Mouse (Mus musculus): Measurements from ENCODE around the gene Cux2. TPM values are rescaled to one million over a fixed set of nuclear protein-coding genes. Genes with fewer than 3 reads are reported as not detected.

The Cux2 gene
- total RNA-seq, 2 experiments from 2014 or later = 23.5 to 25.1 TPM

DNA sequence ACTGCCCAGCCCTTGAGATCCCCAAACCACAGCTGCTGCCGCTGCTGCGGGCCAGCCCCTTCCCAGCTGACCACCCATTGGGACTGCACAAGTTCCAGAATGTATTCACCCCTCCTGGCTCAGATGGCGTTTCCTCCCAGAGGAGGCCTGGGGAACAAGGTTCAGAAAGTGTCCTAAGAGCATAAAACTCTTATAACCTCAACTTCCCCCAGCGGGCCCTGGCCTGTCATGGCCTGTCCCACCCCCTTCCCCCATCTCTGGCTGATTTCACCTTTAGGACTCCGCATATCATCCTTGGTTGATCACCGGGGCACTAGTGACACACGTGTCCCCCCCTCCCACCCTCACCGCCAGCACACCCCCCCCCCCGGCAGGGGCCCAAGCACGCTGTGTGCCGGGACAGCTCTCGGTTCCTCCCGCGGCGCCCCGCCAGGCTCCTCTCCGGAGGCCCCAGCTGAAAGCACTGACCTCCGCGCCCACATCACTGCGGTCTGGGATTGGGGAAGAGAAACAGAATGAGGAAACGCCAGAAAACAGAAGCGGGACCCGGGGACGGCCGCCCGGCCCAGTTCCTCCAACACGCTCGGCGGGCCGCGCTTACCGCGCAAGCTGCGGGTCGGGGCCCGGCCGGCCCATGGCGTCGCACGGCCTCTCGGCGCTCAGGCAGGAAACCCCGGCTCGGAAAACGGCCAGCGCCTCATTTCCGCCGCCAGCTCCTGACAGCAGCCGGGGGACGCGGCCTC, 213.8 kb downstream of the Cux2 start:
- DNase-seq = no peak

DNA sequence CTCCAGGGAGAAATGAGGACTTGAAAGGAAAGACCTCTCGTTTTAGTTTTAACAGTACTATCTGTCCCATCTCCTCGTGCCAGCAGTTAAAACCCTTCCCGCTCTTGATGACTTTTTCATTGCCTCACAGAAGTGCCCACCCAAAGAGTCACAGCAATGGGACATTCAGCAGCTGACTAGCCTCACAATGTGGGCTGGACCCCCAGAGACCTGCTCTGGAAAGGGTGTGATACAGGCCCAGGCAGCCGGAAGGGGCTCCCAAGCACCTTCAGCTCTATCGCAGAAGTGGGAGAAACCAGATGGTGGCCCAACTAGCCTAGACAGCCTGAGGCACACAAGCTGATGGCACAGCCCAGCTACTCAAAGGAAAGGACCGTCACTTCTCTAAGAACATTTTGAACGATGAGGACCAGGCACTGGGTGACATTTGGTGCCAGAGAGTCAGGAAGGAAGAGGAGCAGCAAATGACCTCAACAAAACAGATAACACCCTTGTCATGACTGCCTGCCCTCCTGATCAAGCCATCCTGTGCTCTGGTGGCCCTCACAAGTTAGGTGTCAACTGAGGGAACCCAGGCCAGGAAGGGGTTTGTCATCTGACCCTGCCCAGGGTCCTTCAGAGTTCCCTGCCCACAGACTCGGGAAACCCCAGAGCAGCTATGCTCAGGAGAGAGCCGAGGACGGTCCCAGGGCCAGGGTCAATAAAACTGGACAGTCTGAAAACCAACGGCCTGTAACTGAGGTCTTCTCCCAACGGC, 214.7 kb downstream of the Cux2 start:
- DNase-seq = peak; percentile 61

DNA sequence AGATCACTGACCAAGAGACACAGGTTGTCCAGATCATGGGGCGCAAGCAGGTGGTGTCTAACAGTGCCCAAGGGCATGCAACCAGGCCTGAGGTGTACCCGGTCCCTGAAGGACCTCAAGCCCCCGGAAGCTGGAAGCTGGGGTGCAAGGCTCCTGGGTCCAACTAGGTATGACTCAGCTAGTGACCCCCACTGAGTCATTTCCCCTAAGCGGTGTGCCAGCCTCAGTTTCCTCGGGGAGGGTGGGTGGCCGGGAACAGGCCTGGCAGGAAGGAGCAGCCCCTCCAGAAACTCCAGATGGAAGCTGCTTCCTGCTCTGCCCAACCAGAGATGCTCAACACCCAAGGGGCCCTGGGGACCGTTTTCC, 215.7 kb downstream of the Cux2 start:
- no peak for DNase-seq

DNA sequence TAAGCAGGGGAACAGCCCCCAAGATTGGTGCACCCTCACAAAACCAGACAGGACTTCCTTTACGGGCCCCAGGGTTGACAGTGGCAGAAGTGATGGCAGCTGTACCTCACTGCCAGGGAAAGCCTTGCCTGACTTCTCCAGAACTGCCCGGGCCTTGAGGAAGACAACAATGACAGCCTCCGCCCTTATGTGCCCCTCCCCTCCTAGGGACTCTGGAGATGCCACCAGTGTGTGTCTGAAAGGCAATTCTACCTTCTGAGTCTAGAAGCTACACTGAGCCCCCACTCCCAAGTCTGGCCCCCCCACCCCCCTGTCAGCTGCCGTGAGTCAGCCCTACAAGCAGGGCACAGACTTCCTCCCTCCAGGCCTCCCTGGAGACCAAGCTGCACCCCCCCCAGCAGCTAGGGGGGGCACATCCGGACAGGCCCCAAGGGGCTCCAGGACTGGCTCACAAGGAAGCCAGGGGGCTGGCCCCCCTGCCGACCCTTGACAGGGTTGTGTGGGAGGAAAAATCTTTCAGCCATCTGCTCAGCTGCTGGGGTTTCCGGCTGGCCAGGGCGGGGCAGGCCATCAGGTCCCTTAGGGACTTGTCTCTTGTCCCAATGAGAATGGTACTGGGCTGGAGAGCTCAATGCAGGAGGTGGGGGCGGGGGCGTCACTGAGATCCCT, 216.2 kb downstream of the Cux2 start:
- DNase-seq = peak; percentile 76

DNA sequence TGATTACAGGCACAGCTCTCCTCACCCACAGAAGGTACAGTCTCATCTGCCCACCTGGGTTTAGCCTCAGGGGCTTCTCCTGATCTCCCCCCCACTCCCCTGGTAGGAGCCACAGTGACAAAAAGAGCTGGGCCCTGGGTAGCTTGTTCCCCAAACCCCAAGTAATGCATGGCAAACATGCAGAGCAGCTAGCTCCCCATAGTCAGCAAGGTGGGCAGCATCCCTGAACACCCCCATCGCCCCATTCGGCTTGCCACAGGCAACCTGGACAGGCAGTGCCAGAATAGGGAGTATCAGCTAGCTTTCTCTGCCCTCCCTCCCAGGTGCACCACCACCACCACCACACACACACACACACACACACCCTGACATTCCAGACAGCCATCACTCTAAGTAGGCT, 216.7 kb downstream of the Cux2 start:
- DNase-seq = peak; percentile 7

DNA sequence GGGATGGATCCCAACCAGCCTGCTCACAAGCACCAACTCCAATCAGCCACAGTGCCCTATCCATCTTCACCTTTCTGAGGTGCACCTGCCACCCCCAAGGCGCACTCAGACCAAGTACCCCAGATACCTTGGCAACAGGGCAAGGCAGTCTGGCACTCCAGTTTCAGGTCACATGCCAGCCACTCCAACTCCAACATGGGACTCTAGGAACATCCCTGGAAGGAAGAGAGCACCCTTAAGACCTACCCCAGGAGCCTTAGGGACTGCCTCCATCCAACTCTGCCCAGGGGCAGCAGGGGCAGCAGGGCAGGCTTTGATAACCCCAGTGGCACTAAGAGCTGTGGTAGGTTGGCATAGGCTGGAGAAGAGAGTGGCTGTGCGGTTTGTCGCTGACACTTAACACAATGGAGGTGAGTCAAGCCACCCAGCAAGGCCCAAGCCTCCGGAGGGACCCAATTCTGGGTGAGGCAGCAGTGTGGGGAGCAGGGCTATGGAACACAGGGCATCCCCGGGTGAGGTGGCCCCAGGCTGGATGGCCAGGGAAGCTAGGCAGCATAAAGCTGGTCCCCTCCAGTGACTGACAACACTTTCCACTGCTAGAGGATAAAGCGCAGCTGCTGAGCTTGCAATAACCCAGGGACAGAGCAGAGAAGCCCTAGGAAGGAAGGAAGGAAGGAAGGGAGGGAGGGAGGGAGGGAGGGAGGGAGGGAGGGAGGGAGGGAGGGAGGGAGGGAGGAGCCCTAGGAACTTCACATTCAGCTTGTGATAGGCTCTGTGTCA, 217.3 kb downstream of the Cux2 start:
- peak; percentile 17 for DNase-seq

DNA sequence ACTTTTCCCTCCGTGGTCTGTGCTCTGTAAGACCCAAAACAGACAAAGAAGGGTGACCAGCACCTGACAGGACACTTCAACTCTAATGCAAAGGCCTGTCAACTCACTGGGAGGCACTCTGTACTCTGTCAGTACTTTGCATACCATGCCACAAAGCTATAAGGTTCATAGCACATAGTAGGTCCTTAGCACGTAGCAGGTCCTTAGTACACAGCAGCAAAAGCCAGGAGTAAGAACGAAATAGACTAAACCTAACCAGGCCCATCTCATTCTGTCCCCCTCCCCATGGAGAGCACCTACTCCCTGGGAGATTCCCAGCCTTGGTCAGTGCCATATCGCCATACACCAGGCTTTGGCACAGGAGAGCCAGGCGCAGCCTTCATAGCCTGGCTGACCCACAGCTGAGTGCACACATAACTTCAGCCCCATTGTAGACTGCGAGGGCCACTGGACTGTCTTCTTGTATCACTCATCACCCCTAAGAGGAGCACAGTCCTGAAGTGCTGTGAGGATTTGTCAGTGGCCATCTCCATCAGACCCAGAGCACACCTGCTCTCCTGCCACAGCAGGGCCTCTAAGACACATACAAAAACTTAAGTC, 218.8 kb downstream of the Cux2 start:
- DNase-seq = no peak

DNA sequence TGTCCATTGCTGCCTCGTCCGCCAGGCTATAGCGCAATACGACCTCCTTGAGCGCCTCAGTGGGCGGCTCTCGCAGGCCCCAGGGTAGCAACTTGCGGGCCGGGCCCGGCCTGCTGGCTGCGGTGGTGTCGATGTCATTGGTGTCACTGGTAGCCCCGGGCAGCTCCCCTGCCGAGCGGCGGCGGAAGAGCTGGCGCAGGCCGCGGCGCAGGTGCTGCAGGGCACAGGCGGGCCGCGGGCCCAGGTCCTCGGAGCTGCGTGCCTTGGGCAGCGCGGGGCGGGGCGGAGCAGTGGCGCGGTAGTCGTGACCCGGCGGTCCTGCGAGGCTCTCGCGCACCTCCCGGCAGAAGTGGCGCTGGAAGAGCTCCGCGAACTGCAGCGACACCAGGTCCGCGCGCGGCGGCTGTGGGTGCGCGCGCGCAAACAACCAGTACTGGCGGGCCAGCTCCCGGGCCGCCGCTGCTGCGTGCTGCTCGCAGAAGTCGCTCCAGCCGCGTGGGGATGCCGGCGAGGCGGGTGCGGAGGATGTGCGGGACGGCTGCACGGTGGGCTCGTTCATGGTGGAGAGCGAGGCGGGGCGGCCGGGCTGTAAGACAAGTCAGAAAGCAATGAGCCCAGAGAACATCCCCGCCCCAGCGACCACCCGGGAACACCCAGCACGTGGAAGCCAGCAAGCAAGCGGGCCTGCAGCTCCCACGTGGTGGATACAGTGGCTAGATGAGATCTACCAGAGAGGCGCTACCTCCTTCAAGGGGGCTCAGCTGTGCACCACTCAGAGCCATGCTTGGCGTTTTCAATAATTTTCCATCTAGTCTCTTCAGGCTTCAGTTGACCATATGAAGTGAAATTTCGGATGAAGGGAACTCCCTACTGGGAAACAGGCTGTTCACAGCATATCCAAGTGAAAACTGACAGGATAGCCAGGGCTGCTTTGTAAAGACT, 221.1 kb downstream of the Cux2 start:
- DNase-seq = no peak

DNA sequence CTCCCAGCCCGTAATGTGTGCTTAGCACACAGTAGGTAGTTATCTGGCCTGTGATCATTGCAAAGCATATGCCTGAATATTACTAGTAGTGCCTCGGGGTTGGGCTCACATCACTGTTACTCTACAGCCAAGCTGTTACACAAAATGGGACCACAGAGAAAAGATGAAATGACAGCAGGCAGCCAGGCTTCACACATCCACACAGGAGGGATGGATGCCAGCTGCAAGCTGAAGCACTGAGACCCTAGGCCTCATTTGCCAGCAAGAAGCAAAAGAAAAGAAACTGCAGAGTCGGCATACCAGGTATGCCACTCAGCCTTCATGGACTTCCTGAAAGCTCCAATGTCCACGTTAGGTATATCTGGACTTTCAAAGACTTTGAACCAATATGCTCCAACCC, 222.0 kb downstream of the Cux2 start:
- DNase-seq = no peak

DNA sequence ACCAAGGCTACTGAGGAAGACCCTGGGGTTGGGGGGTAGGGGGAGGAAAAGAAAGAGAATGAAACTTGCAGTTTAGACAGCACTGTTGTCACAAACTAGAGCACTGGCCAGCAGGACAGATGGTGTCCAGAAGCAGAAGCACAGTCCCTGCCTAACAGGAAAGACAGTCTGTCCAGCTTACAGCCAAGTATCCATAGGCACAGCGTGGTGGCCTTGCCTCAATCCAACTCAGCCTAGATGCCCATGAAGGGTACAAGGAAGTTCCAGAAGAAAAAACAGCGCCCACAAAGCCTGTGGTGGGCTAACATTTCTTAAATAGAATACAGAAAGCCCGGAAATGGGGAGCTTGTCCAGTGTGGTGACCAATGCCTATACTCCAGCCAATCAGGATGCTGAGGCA, 224.3 kb downstream of the Cux2 start:
- no peak for DNase-seq

DNA sequence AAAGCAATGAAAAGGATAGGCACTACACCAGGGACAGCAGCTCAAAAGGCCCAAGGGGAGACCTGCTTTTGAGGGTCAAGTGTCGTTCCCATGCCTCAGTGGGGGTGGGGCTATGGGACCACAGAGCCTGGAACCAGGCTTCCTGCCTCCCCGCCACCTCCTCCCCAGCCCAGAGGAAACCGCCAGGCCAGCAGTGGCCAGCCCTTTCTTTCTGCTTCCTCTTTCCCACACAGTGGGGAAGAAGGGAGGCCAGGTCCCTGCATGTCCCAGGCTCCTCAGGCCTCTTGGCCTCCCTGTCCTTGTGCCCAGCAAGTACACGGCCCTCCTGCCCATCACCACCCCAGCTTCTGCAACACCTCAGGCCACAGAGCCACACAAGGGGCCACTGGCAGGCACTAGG, 225.8 kb downstream of the Cux2 start:
- peak; percentile 59 for DNase-seq

DNA sequence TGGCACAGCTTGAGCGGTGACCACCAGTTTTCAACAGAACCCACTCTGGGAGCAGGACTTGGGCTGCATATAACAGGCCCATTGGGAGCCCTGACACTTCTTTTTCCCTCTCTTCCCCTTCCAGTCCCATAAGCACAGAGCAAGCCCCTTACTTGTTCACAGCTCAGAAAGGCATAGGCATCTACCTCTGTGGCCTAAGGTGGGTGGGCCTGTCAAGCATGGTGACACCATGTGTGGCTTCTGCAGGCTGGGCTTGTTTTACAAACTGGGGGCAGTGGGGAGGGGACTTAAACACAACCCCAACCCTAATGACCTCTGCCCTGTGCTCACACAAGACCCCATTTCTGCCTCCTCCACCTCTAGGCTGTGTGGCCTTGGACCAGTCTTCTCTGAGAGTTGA, 226.2 kb downstream of the Cux2 start:
- DNase-seq = no peak

DNA sequence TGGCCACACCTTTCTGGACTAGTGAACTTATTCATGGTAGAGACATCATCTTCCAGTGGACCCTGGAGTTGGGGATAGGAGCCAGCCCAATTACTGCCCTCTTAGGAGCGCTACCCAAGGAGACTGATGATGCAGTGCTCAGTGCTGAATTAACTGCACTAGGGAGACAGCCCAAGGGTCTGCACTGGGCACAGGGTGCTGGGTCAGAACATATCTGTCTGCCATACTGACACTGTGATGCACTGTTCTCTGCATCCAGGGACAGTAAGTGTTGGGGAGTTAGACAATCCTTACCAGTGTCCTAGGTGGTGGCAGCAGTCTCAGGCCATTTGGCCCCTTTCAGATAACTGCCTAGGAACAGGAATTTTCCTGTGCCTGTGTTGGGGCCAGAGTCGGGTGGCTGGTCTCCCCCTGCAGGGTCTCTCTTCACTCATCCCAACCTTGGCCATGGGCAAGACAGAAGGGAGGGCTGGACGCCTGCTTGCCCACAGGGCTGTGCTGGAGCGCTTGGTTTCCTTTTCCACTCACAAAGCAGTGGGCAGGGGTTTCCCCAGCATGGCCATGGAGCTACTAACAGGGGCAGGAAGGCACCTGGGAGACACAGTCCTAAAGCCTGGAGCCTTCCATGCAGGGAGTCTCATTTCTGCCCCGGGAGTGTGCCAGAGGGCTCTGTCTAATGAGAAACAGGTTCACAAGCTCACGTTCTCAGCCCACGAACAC, 227.0 kb downstream of the Cux2 start:
- DNase-seq = no peak

DNA sequence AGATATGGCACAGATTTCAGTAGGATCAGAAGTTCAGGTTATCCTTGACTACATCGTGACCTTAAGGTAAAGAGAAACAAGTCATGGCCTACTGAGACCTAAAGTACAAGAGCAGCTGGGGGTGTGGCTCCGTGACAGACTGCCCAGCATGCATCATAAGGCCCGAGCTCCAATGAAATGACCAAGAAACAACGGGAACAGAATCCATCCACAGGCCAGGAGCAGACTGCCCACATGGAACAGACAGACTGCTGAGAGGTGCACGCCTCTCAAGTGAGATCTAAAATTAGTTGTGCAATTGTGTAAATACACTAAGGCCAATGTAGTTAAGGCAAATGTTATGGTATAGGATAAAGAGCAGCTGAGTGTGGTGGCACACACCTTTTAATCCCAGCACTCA, 228.3 kb downstream of the Cux2 start:
- DNase-seq = no peak

DNA sequence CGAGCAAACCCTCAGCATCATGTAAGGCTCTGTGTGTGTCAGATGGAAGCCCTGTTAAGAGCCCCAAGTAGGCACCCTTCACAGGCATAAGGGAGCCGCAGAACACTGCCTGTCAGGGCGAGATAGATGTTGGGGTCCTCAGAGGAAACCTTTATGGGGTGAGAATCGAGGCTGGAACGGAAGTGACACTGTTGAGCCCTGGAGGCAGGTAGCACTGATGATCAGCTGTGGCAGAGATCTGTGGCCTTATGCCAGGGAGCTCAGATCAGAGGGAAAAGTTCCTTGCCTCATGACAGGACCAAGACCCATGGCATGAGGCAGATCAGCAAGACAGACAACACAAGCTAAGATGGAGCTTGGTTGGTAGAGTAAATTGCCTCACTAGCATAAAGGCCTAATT, 228.8 kb downstream of the Cux2 start:
- DNase-seq = no peak

DNA sequence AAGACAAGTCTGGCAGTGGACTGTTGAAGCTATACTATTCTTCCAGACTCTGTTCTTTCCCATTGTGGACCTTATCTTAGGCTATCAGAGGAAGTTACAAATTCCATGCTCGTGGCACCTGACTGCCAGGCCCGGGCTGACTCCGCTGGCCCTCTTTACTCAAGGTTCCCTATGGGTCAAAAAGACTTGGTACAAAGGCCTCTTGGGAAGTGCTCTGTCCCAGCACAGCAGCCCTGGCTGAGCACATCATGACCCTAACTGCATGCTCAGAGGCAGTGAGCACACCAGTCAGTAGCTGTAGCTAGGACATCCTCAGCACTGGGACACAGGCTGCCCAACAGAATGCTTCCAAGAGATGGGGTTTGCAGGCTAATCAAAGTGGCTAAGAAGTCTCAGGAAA, 229.2 kb downstream of the Cux2 start:
- no peak for DNase-seq

DNA sequence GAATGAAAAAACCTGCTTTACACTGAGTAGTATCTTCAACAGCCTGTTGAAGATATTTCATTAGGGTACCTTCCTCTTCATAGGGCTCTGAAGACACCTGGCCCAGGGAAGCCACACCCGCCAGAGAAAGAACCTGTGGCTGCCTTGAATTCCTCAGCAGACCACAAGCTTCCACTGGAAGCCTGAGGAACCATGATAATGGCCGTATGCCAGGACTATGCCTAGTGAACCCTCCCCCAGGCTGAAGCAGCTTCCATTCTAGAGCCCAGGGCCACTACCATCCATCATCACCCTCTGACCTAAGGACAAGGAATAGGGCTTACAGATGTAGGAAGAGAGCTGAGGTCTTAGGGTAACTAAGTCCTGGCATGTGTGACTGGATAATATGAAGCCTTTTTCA, 229.7 kb downstream of the Cux2 start:
- DNase-seq = no peak

DNA sequence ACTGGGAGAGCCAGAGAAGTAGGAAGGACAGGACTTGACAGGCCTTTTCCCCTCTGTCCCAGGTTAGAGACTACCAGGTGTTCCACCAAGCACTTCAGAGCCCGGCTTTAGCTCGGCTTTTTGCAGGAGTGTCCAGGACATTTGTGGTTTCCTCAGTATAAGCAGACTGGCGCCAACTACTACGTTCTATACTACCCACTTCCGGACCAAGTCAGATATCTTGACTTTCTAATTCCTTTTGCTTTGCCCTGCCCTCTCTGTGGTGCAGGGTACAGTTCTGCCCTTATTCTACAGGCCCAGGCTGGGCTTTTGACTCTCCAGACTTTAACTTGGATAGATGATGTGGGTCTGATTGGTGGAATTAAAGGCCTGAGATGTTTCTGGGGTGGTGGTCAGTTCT, 230.3 kb downstream of the Cux2 start:
- DNase-seq = no peak

DNA sequence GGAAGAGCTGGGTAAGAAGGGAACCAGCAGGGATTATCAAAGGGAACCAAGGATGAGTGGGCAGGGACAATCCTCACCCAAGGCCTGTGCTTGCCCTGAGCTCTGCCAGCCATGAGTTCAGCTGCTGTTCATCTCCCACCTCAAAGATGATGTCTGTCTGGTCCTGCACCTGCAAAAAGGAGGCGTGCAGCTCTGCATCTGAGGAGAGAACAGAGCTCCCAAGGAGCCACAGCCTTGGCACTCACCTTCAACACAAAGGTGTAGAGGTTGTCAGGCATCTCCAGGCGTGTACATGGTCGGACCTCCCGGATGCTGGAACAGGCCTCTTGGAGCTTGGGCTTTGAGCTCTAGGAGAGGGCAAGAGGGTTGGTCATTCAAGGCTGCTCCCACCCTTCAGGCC, 231.0 kb downstream of the Cux2 start:
- no peak for DNase-seq

DNA sequence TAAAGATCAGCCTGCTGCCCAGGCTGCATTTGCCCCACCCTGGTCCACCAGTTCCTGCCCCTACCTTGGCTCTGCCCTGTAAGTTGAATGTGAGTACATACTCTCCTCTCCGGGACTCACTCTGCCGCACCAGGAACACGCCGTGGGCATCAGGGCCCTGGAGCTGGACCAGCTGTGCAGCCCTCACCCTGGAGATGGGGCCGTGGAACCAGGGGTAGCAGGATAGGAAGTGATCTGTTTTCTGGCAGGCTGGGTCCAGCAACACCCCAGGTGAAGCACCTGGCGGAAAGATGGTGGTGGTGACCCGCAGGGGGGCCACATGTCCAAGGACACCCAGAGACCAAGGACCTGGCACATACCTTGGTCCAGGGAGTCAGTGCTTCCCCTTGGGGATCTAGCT, 231.5 kb downstream of the Cux2 start:
- DNase-seq = no peak
